ENCODE assay signal across 11 mouse cellular contexts in the genomic region with DNA sequence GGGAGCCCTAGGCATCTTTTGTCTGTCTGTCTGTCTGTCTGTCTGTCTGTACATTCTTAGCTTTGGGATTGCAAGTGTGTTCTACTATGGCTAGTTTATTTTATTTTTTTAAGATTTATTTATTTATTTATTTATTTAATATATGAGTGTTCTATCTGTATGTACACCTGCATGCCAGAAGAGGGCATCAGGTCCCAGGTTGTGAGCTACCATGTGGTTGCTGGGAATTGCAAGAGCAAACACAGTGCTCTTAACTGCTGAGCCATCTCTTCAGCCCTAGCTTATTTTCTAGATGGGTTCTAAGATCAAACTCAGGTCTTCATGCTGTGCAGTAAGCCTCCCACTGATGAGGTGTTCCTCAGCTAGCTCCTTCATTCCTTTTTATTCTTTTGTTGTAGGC. TPM values are rescaled to one million over a fixed set of nuclear protein-coding genes. Genes with fewer than 3 reads are reported as not detected.
DNase-seq lines count a peak whose midpoint lies in the region; TF ChIP-seq lines count a peak whose summit lies in the region.
"Had no signal": no experiment of that assay in that cellular context is flagged by ENCODE, and none has a peak within 500 bp of the region (broad histone marks: within the 10 kb centered on the region; RNA-seq: fewer than 3 reads in every experiment).

No protein-coding gene starts in this region.

- H3K4me3 ChIP-seq in layer of hippocampus, adult 2 months, result no peak overlapping the region
- no peak overlapping the region for H3K4me3 ChIP-seq in cortical plate, adult 2 months (ENCODE audit: insufficient read depth, low read length)
- H3K4me3 ChIP-seq: heart, embryonic 12.5 days; limb, embryonic 15.5 days; neural tube, embryonic 13.5 days had no signal

- TF ChIP-seq POLR2A in cortical plate, adult 2 months (IDR thresholded peaks at IDR 0.05; ENCODE audit: extremely low read depth, insufficient read depth, low read length), result no peak

- peak; percentile 52 to 53 for DNase-seq in cerebellum, postnatal 10 days
- DNase-seq in cerebellum, postnatal 4 days (ENCODE audit: low spot score in 2 of 2), result no peak
- DNase-seq in layer of hippocampus, adult 2 months (ENCODE audit: low spot score in 2 of 2), result no peak
- no peak for DNase-seq in layer of hippocampus, postnatal 14 days (ENCODE audit: low spot score in 2 of 2)
- DNase-seq in A20 (ENCODE audit: low read depth, low spot score), result peak; percentile 56
- DNase-seq in testis, postnatal 10 days (ENCODE audit: low spot score), result no peak
- no peak for DNase-seq in heart, postnatal 25 days (ENCODE audit: low spot score)

- intact Hi-C loops in heart, postnatal 25 days (cut with DNase I), result no loop called here

- H3K27ac ChIP-seq in layer of hippocampus, adult 2 months, result no peak overlapping the region
- H3K27ac ChIP-seq in cortical plate, adult 2 months (ENCODE audit: insufficient read depth, low read length), result no peak overlapping the region
- H3K27ac ChIP-seq: limb, embryonic 15.5 days; neural tube, embryonic 13.5 days had no signal

- TF ChIP-seq CTCF in layer of hippocampus, adult 2 months (conservative IDR thresholded peaks at IDR 0.05), result peak; percentile 60
- peak; percentile 23; the same call in 1 of the 2 replicates for TF ChIP-seq CTCF in cortical plate, adult 2 months (IDR thresholded peaks at IDR 0.05; ENCODE audit: extremely low read depth, insufficient read depth, low read length)

- 0 out of 2 replicates have a peak, but pooled peaks cover under 1% of the 10 kb centered on the region for H3K4me1 ChIP-seq in cortical plate, adult 2 months (ENCODE audit: control insufficient read depth, insufficient read depth, low read length)

RNA-seq across cellular contexts. Expression of a gene that starts 9.5 kb away (rescaled TPM):
- 10 to 100 TPM; 69.9 to 71.9 TPM for total RNA-seq in layer of hippocampus, adult 2 months (2021)
- total RNA-seq in layer of hippocampus, postnatal 14 days (2021), result 10 to 100 TPM; 64.7 to 73.2 TPM
- polyA plus RNA-seq in cortical plate, adult 2 months (2012; rRNA removed), result 96.9 and 97.6 TPM in 2 replicates
- total RNA-seq in heart, postnatal 25 days (2021), result 10 to 100 TPM in 1 of 2 experiments, 1 to 10 TPM in 1; 7.1 to 12.0 TPM

RNA-seq across cellular contexts. Expression of a gene that starts 11.7 kb away (rescaled TPM):
- total RNA-seq in layer of hippocampus, adult 2 months (2021), result 1,000 to 10,000 TPM; 2,438 to 2,531 TPM
- total RNA-seq in layer of hippocampus, postnatal 14 days (2021), result 1,000 to 10,000 TPM; 2,098 to 2,176 TPM
- polyA plus RNA-seq in cortical plate, adult 2 months (2012; rRNA removed), result 4,394 and 4,549 TPM in 2 replicates
- total RNA-seq in heart, postnatal 25 days (2021), result 1,000 to 10,000 TPM; 4,843 to 4,911 TPM

RNA-seq across cellular contexts. Expression of a gene that starts 22.8 kb away (rescaled TPM):
- total RNA-seq in layer of hippocampus, adult 2 months (2021), result 10 to 100 TPM; 30.8 to 31.7 TPM
- 10 to 100 TPM; 29.2 to 30.5 TPM for total RNA-seq in layer of hippocampus, postnatal 14 days (2021)
- polyA plus RNA-seq in cortical plate, adult 2 months (2012; rRNA removed), result 20.0 and 21.5 TPM in 2 replicates
- total RNA-seq in heart, postnatal 25 days (2021), result 10 to 100 TPM; 19.4 to 20.0 TPM

RNA-seq across cellular contexts. Expression of a gene that starts 37.0 kb away (rescaled TPM):
- 10 to 100 TPM; 24.3 to 28.5 TPM for total RNA-seq in layer of hippocampus, adult 2 months (2021)
- 10 to 100 TPM; 26.8 to 29.8 TPM for total RNA-seq in layer of hippocampus, postnatal 14 days (2021)
- polyA plus RNA-seq in cortical plate, adult 2 months (2012; rRNA removed), result 53.5 and 58.3 TPM in 2 replicates
- 10 to 100 TPM; 21.9 to 26.8 TPM for total RNA-seq in heart, postnatal 25 days (2021)

RNA-seq across cellular contexts. Expression of a gene that starts 37.1 kb away (rescaled TPM):
- 10 to 100 TPM; 70.8 to 75.3 TPM for total RNA-seq in layer of hippocampus, adult 2 months (2021)
- total RNA-seq in layer of hippocampus, postnatal 14 days (2021), result 10 to 100 TPM; 67.7 to 74.4 TPM
- 51.2 and 52.9 TPM in 2 replicates for polyA plus RNA-seq in cortical plate, adult 2 months (2012; rRNA removed)
- 100 to 1,000 TPM; 308 to 324 TPM for total RNA-seq in heart, postnatal 25 days (2021)

Comparison
In these comparisons a context has a peak if more than half of its experiments do, and no peak if none do; other contexts are left out.
1. DNase-seq: peak in cerebellum, postnatal 10 days (2 of 2) and A20 (single experiment); none in cerebellum, postnatal 4 days (0 of 2), layer of hippocampus, adult 2 months (0 of 2), layer of hippocampus, postnatal 14 days (0 of 2), testis, postnatal 10 days (single experiment) and heart, postnatal 25 days (single experiment).
2. RNA of a gene that starts 9.5 kb away (total RNA-seq): 64.7 to 73.2 TPM in layer of hippocampus, postnatal 14 days and 69.9 to 71.9 TPM in layer of hippocampus, adult 2 months; 7.1 to 12.0 TPM in heart, postnatal 25 days; every median in the first group is over 4 times any median in the second.